In the genomic region with DNA sequence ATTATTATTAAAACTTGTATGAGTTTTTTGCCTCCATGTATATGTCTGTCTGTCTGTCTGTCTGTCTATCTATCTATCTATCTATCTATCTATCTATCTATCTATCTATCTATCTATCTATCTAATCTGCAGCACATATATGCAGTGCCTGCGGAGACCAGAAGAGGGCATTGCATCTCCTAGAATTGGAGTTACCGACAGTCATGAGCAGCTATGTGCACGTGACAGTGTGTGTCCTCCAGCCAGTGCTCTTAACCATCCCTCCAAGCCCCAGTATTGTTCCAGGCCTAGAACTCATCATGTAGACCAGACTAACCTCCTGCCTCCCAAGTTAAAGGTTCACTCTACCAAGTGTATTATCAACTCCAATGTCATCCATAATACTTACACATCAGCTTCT, we compare ENCODE assay signal across 9 mouse cellular contexts. TPM values are rescaled to one million over a fixed set of nuclear protein-coding genes. Genes with fewer than 3 reads are reported as not detected.
A peak's percentile ranks its signal among the peaks of the same experiment; 100 is the strongest.
DNase-seq lines count a peak whose midpoint lies in the region; ATAC-seq and TF ChIP-seq lines count a peak whose summit lies in the region.
"Had no signal": no experiment of that assay in that cellular context is flagged by ENCODE, and none has a peak within 500 bp of the region (broad histone marks: within the 10 kb centered on the region; RNA-seq: fewer than 3 reads in every experiment).

No protein-coding gene starts in this region.

- no peak for TF ChIP-seq POLR2A in embryonic fibroblast, embryonic 13.5 days (IDR thresholded peaks at IDR 0.05; ENCODE audit: low read depth, low read length)

- H3K4me1 ChIP-seq in embryonic fibroblast, embryonic 13.5 days (ENCODE audit: control insufficient read depth, insufficient read depth, low read length), result no peaks in the 10 kb centered on the region
- no peaks in the 10 kb centered on the region for H3K4me1 ChIP-seq in midbrain, embryonic 13.5 days (replicated peaks)

- no peak for DNase-seq in frontal cortex, postnatal 10 days (ENCODE audit: low spot score in 2 of 2)
- peak; percentile 65 for DNase-seq in 416B (ENCODE audit: low read depth)
- peak; percentile 79 for DNase-seq in adrenal gland, postnatal 14 days
- DNase-seq in layer of hippocampus, adult 11-12 months (ENCODE audit: low spot score), result peak; percentile 86
- DNase-seq in testis, postnatal 14 days (ENCODE audit: low spot score), result no peak

- 12% methylated on average over 3 of the region's 3 CpGs for WGBS in midbrain, embryonic 13.5 days

- no peak overlapping the region for H3K9ac ChIP-seq in midbrain, embryonic 13.5 days (replicated peaks)

- peaks cover 5% of the 10 kb centered on the region; the same call in 1 of the 2 replicates for H3K36me3 ChIP-seq in midbrain, embryonic 13.5 days

- no peak overlapping the region for H3K4me3 ChIP-seq in embryonic fibroblast, embryonic 13.5 days (ENCODE audit: insufficient read depth, low read length)
- no peak overlapping the region for H3K4me3 ChIP-seq in midbrain, embryonic 13.5 days (replicated peaks)
- H3K4me3 ChIP-seq: megakaryocyte, embryonic 14.5 days had no signal

- TF ChIP-seq CTCF in embryonic fibroblast, embryonic 13.5 days (IDR thresholded peaks at IDR 0.05; ENCODE audit: borderline replicate concordance, insufficient read depth, low read length), result peak; percentile 71; the same call in 1 of the 2 replicates

- ATAC-seq in frontal cortex, adult (ENCODE audit: low TSS enrichment), result peak; percentile 82; the same call in 1 of the 2 replicates
- ATAC-seq in midbrain, embryonic 13.5 days, result 0 out of 2 replicates have a peak, but pooled peaks have one; percentile 34

- no peak overlapping the region for H3K4me2 ChIP-seq in midbrain, embryonic 13.5 days (replicated peaks)

- no peak overlapping the region for H3K27ac ChIP-seq in embryonic fibroblast, embryonic 13.5 days (ENCODE audit: insufficient read depth, low read length)
- no peak overlapping the region for H3K27ac ChIP-seq in midbrain, embryonic 13.5 days

- no peaks in the 10 kb centered on the region for H3K9me3 ChIP-seq in midbrain, embryonic 13.5 days
- H3K9me3 ChIP-seq: megakaryocyte, embryonic 14.5 days had no signal

- H3K27me3 ChIP-seq in midbrain, embryonic 13.5 days, result no peaks in the 10 kb centered on the region
- H3K27me3 ChIP-seq: megakaryocyte, embryonic 14.5 days had no signal

RNA-seq across cellular contexts. Expression of a gene that starts 19.9 kb away (rescaled TPM):
- 99.9 and 115 TPM in 2 replicates for total RNA-seq in adrenal gland, postnatal 14 days (2021)
- 103 and 124 TPM in 2 replicates for polyA plus RNA-seq in embryonic fibroblast, embryonic 13.5 days (2011; ENCODE audit: insufficient read length, low read depth, missing spikeins)
- polyA plus RNA-seq in midbrain, embryonic 13.5 days (2015; fragmentation: Nextera tagmentation; extraction: Ambion mirVana), result 545 and 546 TPM in 2 replicates

RNA-seq across cellular contexts. Expression of a gene that starts 25.7 kb away (rescaled TPM):
- total RNA-seq in adrenal gland, postnatal 14 days (2021), result 72.5 and 73.3 TPM in 2 replicates
- 29.9 and 38.2 TPM in 2 replicates for polyA plus RNA-seq in embryonic fibroblast, embryonic 13.5 days (2011; ENCODE audit: insufficient read length, low read depth, missing spikeins)
- polyA plus RNA-seq in midbrain, embryonic 13.5 days (2015; fragmentation: Nextera tagmentation; extraction: Ambion mirVana), result 59.5 and 59.6 TPM in 2 replicates

RNA-seq across cellular contexts. Expression of a gene that starts 25.7 kb away (rescaled TPM):
- 32.5 and 34.6 TPM in 2 replicates for total RNA-seq in adrenal gland, postnatal 14 days (2021)
- polyA plus RNA-seq in embryonic fibroblast, embryonic 13.5 days (2011; ENCODE audit: insufficient read length, low read depth, missing spikeins), result 29.3 and 35.9 TPM in 2 replicates
- polyA plus RNA-seq in midbrain, embryonic 13.5 days (2015; fragmentation: Nextera tagmentation; extraction: Ambion mirVana), result 63.9 and 68.2 TPM in 2 replicates

Comparison
In these comparisons a context has a peak if more than half of its experiments do, and no peak if none do; other contexts are left out.
1. DNase-seq: peak in 416B (single experiment), adrenal gland, postnatal 14 days (single experiment) and layer of hippocampus, adult 11-12 months (single experiment); none in frontal cortex, postnatal 10 days (0 of 2) and testis, postnatal 14 days (single experiment).